Mouse (Mus musculus) frontal cortex, postnatal 14 days (tissue): ENCODE results near the gene 1700029J07Rik.

ENCODE experiments used
- DNase-seq, 2 experiments: peaks; one replicate each; pipeline ENCODE4 v3.0.0; 2022; ENCODE audit warnings: low spot score in 2 of 2

The 1700029J07Rik gene

DNA sequence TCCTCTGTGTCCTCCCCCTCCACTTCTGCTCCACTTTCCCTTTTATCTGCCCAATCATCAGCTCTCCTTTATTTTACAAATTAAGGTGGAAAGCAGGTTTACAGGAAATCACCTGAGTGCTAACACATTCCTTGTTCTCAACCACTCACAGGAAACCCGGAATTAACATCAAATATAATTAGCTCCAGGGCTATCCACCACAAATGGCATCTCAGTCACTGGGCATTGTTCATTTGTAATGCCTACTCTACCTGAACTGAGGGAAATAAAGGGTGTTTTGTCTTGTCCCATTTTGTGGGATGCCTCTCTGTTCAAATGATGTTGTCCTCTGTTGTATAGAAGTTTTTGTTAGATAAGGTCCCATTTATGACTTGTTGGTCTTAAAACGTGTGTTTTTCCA lies 24.4 kb downstream of the 1700029J07Rik start:
- no peak for DNase-seq

DNA sequence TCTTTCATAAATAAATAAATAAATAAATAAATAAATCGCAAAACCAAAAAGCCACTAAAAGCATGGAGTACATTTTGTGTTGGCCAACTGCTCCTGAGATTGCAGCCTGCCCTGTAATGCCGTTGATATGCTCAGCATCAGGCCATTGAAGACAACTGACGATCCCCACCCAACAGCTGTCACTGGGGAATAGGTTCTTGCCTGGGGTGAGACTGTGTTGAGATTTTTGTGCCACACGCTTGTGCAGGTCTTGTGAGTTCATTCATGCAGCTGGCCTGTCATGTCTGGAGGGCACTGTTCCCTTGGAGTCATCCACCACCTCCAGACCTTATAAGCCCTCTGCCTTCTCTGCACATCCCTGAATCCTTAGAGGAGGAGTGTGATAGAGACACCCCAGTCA lies 28.8 kb downstream of the 1700029J07Rik start:
- DNase-seq, result no peak

GRCm38 (mm10) chr8:45936986-45937385 lies 38.1 kb downstream of the 1700029J07Rik start:
- no peak for DNase-seq

- DNase-seq, result peak; percentile 91 to 97
Measured at GRCm38 (mm10) chr8:45934582-45935014, 40.5 kb downstream of the 1700029J07Rik start, which contains the start of gene Ccdc110. Gene Ccdc110 (plus strand): TSS chr8:45934619.

GRCm38 (mm10) chr8:45922116-45922515 lies 52.9 kb downstream of the 1700029J07Rik start:
- DNase-seq, result no peak

DNA sequence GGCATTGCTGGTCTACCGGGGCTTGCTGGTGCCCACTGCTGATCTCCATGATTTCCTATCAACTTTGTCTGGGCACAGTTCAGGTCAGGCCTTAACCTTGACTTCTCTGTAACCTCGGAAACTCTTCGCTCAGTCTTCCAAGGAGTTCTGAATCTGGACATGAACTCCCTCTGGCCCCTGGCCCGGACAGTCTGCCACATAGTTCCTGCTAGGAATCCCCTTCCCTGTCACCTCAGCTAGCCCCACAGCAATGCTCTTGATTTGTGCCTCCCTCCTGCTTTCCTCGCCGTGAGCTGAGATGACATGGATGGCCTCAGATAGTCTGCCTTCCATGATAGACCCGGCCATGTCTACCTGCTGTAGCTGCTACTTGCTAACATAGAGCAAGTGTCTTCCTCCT lies 54.7 kb downstream of the 1700029J07Rik start:
- DNase-seq, result no peak

DNA sequence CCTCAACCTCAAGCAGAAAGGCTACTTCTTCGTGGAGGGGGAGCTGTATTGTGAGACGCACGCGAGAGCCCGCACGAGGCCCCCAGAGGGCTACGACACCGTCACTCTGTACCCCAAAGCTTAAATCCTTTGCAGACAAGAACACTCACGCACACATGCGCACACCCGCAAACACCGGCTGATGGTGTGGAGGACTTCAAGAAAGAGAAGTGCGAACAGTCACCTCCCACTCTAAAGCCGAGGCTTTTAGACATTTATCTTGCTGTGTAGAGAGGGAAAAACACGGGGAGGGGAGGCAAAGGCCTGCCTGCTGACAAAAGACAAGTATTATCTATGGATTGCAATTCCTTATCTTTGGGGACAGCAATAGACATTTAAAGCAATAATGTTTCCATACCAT lies 56.2 kb downstream of the 1700029J07Rik start:
- no peak for DNase-seq

DNA sequence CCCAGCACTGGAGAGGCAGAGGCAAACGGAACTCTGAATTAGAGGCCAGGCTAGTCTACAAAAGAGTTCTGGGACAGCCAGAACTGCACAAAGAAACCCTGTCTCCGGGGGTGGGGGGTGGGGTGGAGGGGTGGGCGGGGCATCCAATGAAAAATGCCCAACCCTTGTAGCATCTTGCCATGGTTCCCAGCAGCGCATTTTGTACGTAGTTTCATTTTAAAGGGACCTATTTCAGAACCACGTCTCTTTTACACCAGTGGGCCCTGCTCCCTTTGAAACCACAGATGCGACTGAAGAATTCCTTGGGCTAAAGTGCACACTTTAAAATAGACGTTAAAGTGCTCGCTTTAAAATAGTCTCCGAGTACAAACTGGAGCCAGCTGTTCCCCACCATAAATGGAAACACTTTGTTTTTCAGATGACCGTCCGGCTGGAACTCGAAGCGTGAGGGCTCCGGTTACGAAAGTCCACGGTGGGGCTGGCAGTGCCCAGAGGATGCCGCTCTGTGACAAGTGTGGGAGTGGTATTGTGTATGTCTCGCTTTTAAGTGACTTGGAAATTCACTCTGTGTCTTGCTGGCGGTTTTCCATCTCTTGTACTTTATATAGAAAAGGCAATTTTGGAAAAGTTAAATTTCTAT lies 57.9 kb downstream of the 1700029J07Rik start:
- DNase-seq, result no peak

GRCm38 (mm10) chr8:45916496-45916895 lies 58.6 kb downstream of the 1700029J07Rik start:
- no peak for DNase-seq

DNA sequence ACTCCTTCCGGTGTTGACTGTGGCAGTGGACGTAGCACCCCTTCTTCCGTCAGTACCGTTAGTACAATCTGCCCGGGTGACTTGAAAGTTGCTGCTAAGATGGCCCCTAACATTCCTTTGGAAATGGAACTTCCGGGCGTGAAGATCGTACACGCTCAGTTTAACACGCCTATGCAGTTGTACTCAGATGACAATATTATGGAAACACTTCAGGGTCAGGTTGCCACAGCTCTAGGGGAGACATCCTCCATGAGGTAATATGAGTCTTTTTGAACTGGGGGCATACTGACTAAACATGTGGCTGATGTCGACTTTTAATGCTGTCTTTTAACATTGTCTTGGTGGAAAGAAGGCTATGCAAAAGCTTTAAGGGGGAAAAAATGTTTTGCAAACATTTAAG lies 61.3 kb downstream of the 1700029J07Rik start:
- DNase-seq, result no peak

- no peak for DNase-seq
Measured at GRCm38 (mm10) chr8:45906251-45906619, 68.8 kb downstream of the 1700029J07Rik start.

DNA sequence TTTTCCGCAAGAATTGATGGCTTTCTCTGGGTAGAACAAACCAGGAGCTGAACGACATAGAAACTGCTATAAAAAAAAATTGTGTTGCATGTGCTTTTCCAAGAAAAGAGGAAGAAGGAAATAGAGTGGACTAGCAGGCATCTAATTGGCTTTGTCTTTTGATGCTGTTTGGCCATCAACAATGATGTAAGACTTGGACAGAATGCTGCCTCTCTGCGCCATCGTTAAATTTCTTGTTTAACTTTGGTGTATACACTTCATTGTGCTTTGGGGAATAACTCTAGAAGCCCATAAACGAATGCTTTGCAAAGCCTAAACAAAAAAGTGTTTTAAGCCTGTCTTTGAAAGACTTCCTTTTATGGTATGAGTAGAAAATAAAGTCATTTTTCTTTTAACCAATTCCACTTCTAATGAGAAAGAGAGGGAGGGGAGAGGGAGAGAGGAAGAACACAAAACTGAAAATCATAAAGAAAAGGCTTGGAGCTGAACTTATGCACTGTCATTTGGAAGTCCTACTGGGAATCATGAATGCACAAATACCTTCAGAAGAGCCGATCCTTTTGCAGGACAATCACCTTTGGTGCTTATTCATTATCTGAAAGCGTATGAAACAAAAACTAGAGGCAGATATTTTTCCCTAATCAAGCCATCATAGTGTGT lies 69.3 kb downstream of the 1700029J07Rik start:
- no peak for DNase-seq

DNA sequence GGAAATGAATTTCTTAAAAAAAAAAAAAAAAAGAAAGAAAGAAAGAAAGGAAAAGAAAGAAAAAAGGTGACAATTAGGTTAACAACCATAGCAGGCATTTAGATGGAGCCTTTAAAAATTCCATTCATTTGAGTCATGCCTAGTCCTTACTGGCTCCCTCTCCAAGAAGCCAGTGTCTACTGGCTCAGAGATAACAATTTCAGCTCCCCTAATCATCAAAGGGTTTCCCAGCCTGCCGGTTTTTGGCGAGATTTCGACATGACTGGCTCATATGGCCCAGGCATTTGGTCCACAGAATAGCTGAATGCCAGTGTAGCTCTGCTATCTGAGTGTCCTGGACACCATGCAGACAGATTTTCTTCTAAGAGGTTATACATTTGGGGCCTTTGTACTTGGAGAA lies 71.4 kb downstream of the 1700029J07Rik start:
- DNase-seq, result no peak
